Mouse (Mus musculus): ENCODE results near the gene Cage1. TPM values are rescaled to one million over a fixed set of nuclear protein-coding genes. Genes with fewer than 3 reads are reported as not detected.

The Cage1 gene
- total RNA-seq, 2 experiments from 2014 or later, result 1.1 to 1.8 TPM

- ATAC-seq (replicated peaks; ENCODE audit: poor library complexity), result no peak
Measured at GRCm38 (mm10) chr13:38012436-38012835, 24.4 kb downstream of the Cage1 start.

GRCm38 (mm10) chr13:38010444-38010910, 26.4 kb downstream of the Cage1 start:
- ATAC-seq (replicated peaks; ENCODE audit: poor library complexity), result peak; percentile 79

- peak; percentile 94 for ATAC-seq (replicated peaks; ENCODE audit: poor library complexity)
Measured at GRCm38 (mm10) chr13:38009721-38010408, 27.0 kb downstream of the Cage1 start.

- no peak for ATAC-seq (replicated peaks; ENCODE audit: poor library complexity)
Measured at GRCm38 (mm10) chr13:38007972-38008371, 28.9 kb downstream of the Cage1 start.

- 0 out of 2 replicates have a peak, but pooled peaks have one; percentile 34 for ATAC-seq (replicated peaks; ENCODE audit: poor library complexity)
Measured at GRCm38 (mm10) chr13:38002461-38002860, 34.4 kb downstream of the Cage1 start.

GRCm38 (mm10) chr13:37999713-38000112, 37.2 kb downstream of the Cage1 start:
- no peak for ATAC-seq (replicated peaks; ENCODE audit: poor library complexity)

GRCm38 (mm10) chr13:37994405-37994749, 42.5 kb downstream of the Cage1 start:
- no peak for ATAC-seq (replicated peaks; ENCODE audit: poor library complexity)

- ATAC-seq (replicated peaks; ENCODE audit: poor library complexity), result peak; percentile 97
Measured at GRCm38 (mm10) chr13:37993704-37994404, 43.0 kb downstream of the Cage1 start, which contains the start of gene Ssr1. Ssr1 (minus strand) TSS chr13:37994217.

GRCm38 (mm10) chr13:37993376-37993703, 43.5 kb downstream of the Cage1 start:
- no peak for ATAC-seq (replicated peaks; ENCODE audit: poor library complexity)

- ATAC-seq (replicated peaks; ENCODE audit: poor library complexity), result 0 out of 2 replicates have a peak, but pooled peaks have one; percentile 15
Measured at GRCm38 (mm10) chr13:37992638-37993371, 44.1 kb downstream of the Cage1 start.

GRCm38 (mm10) chr13:37989701-37990100, 47.2 kb downstream of the Cage1 start:
- no peak for ATAC-seq (replicated peaks; ENCODE audit: poor library complexity)

- ATAC-seq (replicated peaks; ENCODE audit: poor library complexity), result no peak
Measured at GRCm38 (mm10) chr13:37986166-37986565, 50.7 kb downstream of the Cage1 start.

GRCm38 (mm10) chr13:37981063-37981462, 55.8 kb downstream of the Cage1 start:
- no peak for ATAC-seq (replicated peaks; ENCODE audit: poor library complexity)

GRCm38 (mm10) chr13:37980346-37980745, 56.5 kb downstream of the Cage1 start:
- ATAC-seq (replicated peaks; ENCODE audit: poor library complexity), result no peak

- no peak for ATAC-seq (replicated peaks; ENCODE audit: poor library complexity)
Measured at GRCm38 (mm10) chr13:37979506-37979905, 57.4 kb downstream of the Cage1 start.

- no peak for ATAC-seq (replicated peaks; ENCODE audit: poor library complexity)
Measured at GRCm38 (mm10) chr13:37974731-37975130, 62.1 kb downstream of the Cage1 start.

- no peak for ATAC-seq (replicated peaks; ENCODE audit: poor library complexity)
Measured at GRCm38 (mm10) chr13:37974036-37974435, 62.8 kb downstream of the Cage1 start.

- peak; percentile 45; the same call in 1 of the 2 replicates for ATAC-seq (replicated peaks; ENCODE audit: poor library complexity)
Measured at GRCm38 (mm10) chr13:37970887-37971530, 65.9 kb downstream of the Cage1 start.

- no peak for ATAC-seq (replicated peaks; ENCODE audit: poor library complexity)
Measured at GRCm38 (mm10) chr13:37969988-37970387, 66.9 kb downstream of the Cage1 start.

- ATAC-seq (replicated peaks; ENCODE audit: poor library complexity), result peak; percentile 75
Measured at GRCm38 (mm10) chr13:37969337-37969736, 67.5 kb downstream of the Cage1 start.

- ATAC-seq (replicated peaks; ENCODE audit: poor library complexity), result no peak
Measured at GRCm38 (mm10) chr13:37967565-37967964, 69.3 kb downstream of the Cage1 start.
